Mouse (Mus musculus): ENCODE measurements around the gene Iqch. TPM values are rescaled to one million over a fixed set of nuclear protein-coding genes. Genes with fewer than 3 reads are reported as not detected.

The Iqch gene
- polyA plus RNA-seq, 1 experiment: 0.11 TPM

DNA sequence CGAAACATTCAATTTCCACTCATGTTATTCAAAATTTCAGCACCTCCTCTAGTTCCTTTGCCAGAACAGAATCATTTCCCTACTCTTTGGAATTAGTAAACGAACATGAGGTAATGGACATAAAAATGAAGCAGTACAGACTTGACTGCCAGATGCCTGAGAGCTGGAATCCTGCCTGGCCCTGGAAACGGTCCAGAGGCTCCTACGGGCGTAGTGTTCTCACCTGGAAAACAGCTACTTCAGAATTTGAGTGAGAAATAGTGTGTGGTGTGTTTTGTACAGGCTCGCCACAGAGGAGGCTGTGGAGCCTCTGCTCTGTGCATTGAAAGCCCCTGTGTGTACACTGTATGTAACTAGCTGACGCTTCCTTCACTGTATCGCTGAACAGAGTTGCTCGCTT lies 5.6 kb downstream of the Iqch start:
- peak; percentile 74 for DNase-seq
- Histone ChIP-seq H3K4me3 (replicated peaks; ENCODE audit: extremely low read depth, low read depth, low read length) (no peak overlapping the region), H3K4me1 (ENCODE audit: control insufficient read depth, insufficient read depth, low read length) (no peaks in the 10 kb centered on the region)
- WGBS: 60% methylated on average over 9 of the region's 9 CpGs
- TF ChIP-seq POLR2A (IDR thresholded peaks at IDR 0.05; ENCODE audit: borderline replicate concordance, extremely low read depth, low read depth, low read length): no peak
- no peak for TF ChIP-seq CTCF (IDR thresholded peaks at IDR 0.05; ENCODE audit: insufficient read depth, low read length)

- no peak for DNase-seq
- TF ChIP-seq POLR2A (IDR thresholded peaks at IDR 0.05; ENCODE audit: borderline replicate concordance, extremely low read depth, low read depth, low read length) (no peak), CTCF (IDR thresholded peaks at IDR 0.05; ENCODE audit: insufficient read depth, low read length) (no peak)
- no peaks in the 10 kb centered on the region for H3K4me1 ChIP-seq (ENCODE audit: control insufficient read depth, insufficient read depth, low read length)
- WGBS: 80% methylated on average over 8 of the region's 8 CpGs
- no peak overlapping the region for H3K4me3 ChIP-seq (replicated peaks; ENCODE audit: extremely low read depth, low read depth, low read length)
Observed at GRCm38 (mm10) chr9:63595652-63596051, 6.6 kb downstream of the Iqch start.

DNA sequence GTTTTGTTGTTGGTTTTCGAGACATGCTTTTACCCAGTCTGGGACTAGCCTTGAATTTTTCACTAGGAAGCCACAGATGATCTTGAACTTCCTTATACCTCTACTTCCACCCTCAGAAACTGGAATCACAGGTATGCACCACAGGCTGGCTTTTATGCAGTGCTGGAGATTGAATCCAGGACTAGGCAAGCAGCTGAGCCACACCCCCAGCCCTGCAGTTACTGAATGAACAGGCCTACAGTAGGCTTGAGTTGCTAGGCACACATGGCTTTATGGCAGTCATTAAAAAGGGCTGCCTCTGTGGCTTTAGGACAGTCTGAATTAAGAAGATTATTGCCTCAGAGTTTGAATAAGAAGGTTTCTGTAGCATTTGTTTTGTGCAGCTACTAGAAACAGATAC lies 7.3 kb downstream of the Iqch start:
- no peak for TF ChIP-seq CTCF (IDR thresholded peaks at IDR 0.05; ENCODE audit: insufficient read depth, low read length)
- TF ChIP-seq POLR2A (IDR thresholded peaks at IDR 0.05; ENCODE audit: borderline replicate concordance, extremely low read depth, low read depth, low read length): no peak
- no peak for DNase-seq
- Histone ChIP-seq H3K4me3 (replicated peaks; ENCODE audit: extremely low read depth, low read depth, low read length) (no peak overlapping the region), H3K4me1 (ENCODE audit: control insufficient read depth, insufficient read depth, low read length) (no peaks in the 10 kb centered on the region)
- 92% methylated on average over 1 of the region's 1 CpGs for WGBS

DNA sequence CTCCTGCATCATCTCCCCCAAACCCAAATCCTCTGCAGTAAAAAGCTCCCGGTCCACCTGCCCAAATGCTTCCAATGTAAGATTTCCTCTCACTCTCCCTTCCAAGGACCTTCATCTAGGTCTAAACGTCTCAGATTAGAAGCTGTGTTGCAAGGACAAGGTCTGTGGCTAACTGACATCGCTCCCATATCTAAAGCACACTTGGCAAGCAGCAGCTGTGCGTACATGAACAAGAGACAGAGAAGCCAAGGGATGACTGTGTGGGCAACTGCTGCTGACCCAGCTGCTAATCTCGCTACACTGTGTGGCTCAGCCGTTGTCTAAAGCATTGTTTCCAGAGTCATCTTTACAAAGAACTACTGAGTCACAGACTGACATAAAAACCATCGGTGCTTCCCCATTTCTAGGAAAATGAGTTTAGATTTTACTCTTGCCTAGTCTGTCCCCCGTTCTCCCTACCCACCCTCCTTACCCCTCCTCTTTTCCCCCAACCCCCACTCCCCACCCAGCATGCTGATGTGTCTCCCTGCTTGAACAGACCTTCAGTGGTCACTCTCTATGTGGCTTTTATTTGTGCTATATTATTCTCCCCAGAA lies 10.5 kb downstream of the Iqch start:
- TF ChIP-seq POLR2A (IDR thresholded peaks at IDR 0.05; ENCODE audit: borderline replicate concordance, extremely low read depth, low read depth, low read length) (no peak), CTCF (IDR thresholded peaks at IDR 0.05; ENCODE audit: insufficient read depth, low read length) (no peak)
- WGBS: 85% methylated on average over 8 of the region's 8 CpGs
- DNase-seq: no peak
- Histone ChIP-seq H3K4me1 (ENCODE audit: control insufficient read depth, insufficient read depth, low read length) (no peaks in the 10 kb centered on the region), H3K4me3 (replicated peaks; ENCODE audit: extremely low read depth, low read depth, low read length) (no peak overlapping the region)

DNA sequence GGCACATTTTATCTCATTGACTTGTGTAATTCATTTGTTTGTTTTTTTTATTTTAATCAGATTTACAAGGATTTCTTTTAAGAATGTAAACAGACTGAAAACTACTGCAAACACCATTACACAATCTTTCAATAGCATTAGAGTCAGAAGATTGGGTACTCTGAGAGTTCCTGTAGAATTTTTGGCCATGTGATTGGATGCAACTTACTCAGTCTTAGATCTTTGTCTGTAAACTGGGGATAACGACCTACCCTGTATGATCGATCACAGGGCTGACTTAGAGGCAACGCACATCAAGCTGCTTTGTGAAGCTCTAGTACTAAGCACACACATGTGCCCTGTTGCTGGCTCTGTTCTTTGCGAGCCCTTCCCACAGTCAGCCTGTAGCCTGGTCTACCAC lies 11.7 kb downstream of the Iqch start:
- Histone ChIP-seq H3K4me1 (ENCODE audit: control insufficient read depth, insufficient read depth, low read length) (no peaks in the 10 kb centered on the region), H3K4me3 (replicated peaks; ENCODE audit: extremely low read depth, low read depth, low read length) (no peak overlapping the region)
- WGBS: 84% methylated on average over 4 of the region's 4 CpGs
- DNase-seq: no peak
- TF ChIP-seq CTCF (IDR thresholded peaks at IDR 0.05; ENCODE audit: insufficient read depth, low read length) (no peak), POLR2A (IDR thresholded peaks at IDR 0.05; ENCODE audit: borderline replicate concordance, extremely low read depth, low read depth, low read length) (no peak)

DNA sequence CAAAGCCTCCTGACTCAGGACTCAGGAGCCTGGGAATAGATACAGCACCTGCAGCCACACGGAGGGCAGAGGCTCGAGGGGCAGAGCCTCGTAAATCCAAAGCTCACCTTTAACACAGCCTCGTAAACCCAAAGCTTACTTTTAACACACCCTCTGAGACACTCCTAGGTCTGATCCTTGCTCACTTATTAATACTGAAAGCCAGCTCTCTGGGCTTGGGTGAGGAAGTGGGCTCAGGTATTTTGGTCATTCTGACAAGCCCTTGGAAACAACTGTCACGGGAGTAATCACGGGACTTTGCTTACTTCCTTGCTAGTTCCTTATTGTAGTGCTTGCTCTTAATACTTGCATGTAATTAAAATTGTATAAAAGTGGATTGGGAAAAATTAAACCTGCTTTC lies 13.1 kb downstream of the Iqch start:
- Histone ChIP-seq H3K4me3 (replicated peaks; ENCODE audit: extremely low read depth, low read depth, low read length) (no peak overlapping the region), H3K4me1 (ENCODE audit: control insufficient read depth, insufficient read depth, low read length) (no peaks in the 10 kb centered on the region)
- no peak for TF ChIP-seq POLR2A (IDR thresholded peaks at IDR 0.05; ENCODE audit: borderline replicate concordance, extremely low read depth, low read depth, low read length)
- TF ChIP-seq CTCF (IDR thresholded peaks at IDR 0.05; ENCODE audit: insufficient read depth, low read length): no peak
- WGBS: 76% methylated on average over 6 of the region's 6 CpGs
- DNase-seq: no peak

GRCm38 (mm10) chr9:63585251-63585650 lies 17.0 kb downstream of the Iqch start:
- TF ChIP-seq POLR2A (IDR thresholded peaks at IDR 0.05; ENCODE audit: borderline replicate concordance, extremely low read depth, low read depth, low read length) (no peak), CTCF (IDR thresholded peaks at IDR 0.05; ENCODE audit: insufficient read depth, low read length) (no peak)
- WGBS: 85% methylated on average over 6 of the region's 6 CpGs
- Histone ChIP-seq H3K4me3 (replicated peaks; ENCODE audit: extremely low read depth, low read depth, low read length) (no peak overlapping the region), H3K4me1 (ENCODE audit: control insufficient read depth, insufficient read depth, low read length) (no peaks in the 10 kb centered on the region)
- DNase-seq: no peak

- TF ChIP-seq POLR2A (IDR thresholded peaks at IDR 0.05; ENCODE audit: borderline replicate concordance, extremely low read depth, low read depth, low read length) (no peak), CTCF (IDR thresholded peaks at IDR 0.05; ENCODE audit: insufficient read depth, low read length) (no peak)
- H3K4me1 ChIP-seq (ENCODE audit: control insufficient read depth, insufficient read depth, low read length): peaks cover 2% of the 10 kb centered on the region; the same call in 1 of the 2 replicates
- DNase-seq: no peak
- no peak overlapping the region for H3K4me3 ChIP-seq (replicated peaks; ENCODE audit: extremely low read depth, low read depth, low read length)
- WGBS: 79% methylated on average over 4 of the region's 4 CpGs
Observed at GRCm38 (mm10) chr9:63581778-63582177, 20.5 kb downstream of the Iqch start.

DNA sequence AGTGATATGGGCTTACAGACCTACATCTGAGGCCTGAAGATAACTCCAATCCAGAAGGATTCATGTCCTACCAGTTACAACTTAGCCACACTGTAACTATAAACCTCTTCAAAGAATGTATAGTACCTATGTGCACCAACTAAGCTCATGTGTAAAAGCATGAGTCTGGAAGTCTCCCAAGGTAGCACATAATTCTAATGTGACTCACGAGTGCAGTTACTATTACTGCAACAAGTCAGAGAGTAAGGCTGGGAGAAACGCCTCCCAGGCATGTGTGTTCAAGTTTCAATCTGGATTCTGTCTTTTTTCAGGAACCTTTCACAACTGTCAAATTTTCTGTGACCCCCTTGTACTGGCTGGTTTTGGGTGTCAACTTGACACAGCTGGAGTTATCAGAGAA lies 22.2 kb downstream of the Iqch start:
- H3K4me3 ChIP-seq (replicated peaks; ENCODE audit: extremely low read depth, low read depth, low read length): no peak overlapping the region
- no peak for TF ChIP-seq CTCF (IDR thresholded peaks at IDR 0.05; ENCODE audit: insufficient read depth, low read length)
- no peak for TF ChIP-seq POLR2A (IDR thresholded peaks at IDR 0.05; ENCODE audit: borderline replicate concordance, extremely low read depth, low read depth, low read length)
- peaks cover 3% of the 10 kb centered on the region; the same call in 1 of the 2 replicates for H3K4me1 ChIP-seq (ENCODE audit: control insufficient read depth, insufficient read depth, low read length)
- DNase-seq: no peak
- WGBS: 81% methylated on average over 2 of the region's 2 CpGs

- TF ChIP-seq POLR2A (IDR thresholded peaks at IDR 0.05; ENCODE audit: borderline replicate concordance, extremely low read depth, low read depth, low read length) (no peak), CTCF (IDR thresholded peaks at IDR 0.05; ENCODE audit: insufficient read depth, low read length) (no peak)
- 87% methylated on average over 5 of the region's 5 CpGs for WGBS
- no peak for DNase-seq
- Histone ChIP-seq H3K4me1 (ENCODE audit: control insufficient read depth, insufficient read depth, low read length) (peaks cover 3% of the 10 kb centered on the region; the same call in 1 of the 2 replicates), H3K4me3 (replicated peaks; ENCODE audit: extremely low read depth, low read depth, low read length) (no peak overlapping the region)
Observed at GRCm38 (mm10) chr9:63579644-63580043, 22.6 kb downstream of the Iqch start.

Measured in lung, adult 2 months (tissue).